Mouse (Mus musculus) lung, postnatal 0 days (tissue): ENCODE measurements around the gene Ogdhl.

Experiments used
- CTCF ChIP-seq: IDR thresholded peaks from 2 replicates; pipeline ENCODE4 v1.5.1; 2016; ENCODE audit warnings: antibody characterized with exemption, mild to moderate bottlenecking
- EP300 ChIP-seq: IDR thresholded peaks from 2 replicates; pipeline ENCODE4 v1.6.1; 2016; ENCODE audit warnings: antibody characterized with exemption, mild to moderate bottlenecking, control low read depth

- TF ChIP-seq CTCF (no peak), EP300 (no peak)
Observed at GRCm38 (mm10) chr14:32323221-32323620, 1.4 kb downstream of the Ogdhl start.
